Mouse (Mus musculus) layer of hippocampus, adult 9-11 months (tissue): ENCODE measurements around the gene Prkaa2.
"Not testable (repeated sequence)": the region's sequence is repeated elsewhere in the genome, so short reads cannot be mapped to it uniquely, and the experiment has no call there.

Experiments
- DNase-seq: peaks from one replicate; pipeline ENCODE4 v3.0.0; 2022

Prkaa2 gene

GRCm38 (mm10) chr4:105015496-105015895 lies 94.2 kb downstream of the Prkaa2 start:
- no peak for DNase-seq

GRCm38 (mm10) chr4:105013718-105014117 lies 96.0 kb downstream of the Prkaa2 start:
- no peak for DNase-seq

DNA sequence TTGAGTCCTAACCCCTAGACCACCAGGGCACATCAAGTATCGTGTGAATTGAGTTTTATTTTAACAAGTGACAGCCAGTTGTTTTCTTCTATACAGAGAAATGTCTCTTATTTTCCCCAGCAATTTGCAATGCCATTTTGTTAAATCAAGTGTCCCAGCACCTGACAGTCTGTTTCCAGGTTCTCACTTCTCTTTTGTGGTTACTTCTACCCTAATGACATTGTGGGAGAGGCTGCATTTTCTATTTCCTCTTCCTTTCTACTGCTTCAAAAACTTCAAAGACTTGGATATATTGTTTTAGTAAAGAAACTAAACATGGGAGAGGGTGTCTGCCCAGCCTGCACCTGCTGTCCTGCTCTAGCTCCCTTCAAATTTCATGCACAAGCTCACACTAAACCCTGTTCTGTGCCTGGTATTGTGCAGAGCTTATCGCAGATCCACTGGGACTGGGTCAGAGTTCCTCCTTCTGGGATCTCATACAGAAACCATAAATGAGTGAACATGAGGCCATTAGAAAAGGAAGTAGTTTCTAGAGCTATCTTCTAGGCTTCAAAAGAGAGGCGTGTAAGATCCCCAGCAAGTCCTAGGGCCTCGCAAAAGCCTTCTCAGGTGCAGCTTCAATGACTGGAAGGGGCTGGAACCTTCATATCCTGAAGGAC lies 102.2 kb downstream of the Prkaa2 start:
- no peak for DNase-seq

DNA sequence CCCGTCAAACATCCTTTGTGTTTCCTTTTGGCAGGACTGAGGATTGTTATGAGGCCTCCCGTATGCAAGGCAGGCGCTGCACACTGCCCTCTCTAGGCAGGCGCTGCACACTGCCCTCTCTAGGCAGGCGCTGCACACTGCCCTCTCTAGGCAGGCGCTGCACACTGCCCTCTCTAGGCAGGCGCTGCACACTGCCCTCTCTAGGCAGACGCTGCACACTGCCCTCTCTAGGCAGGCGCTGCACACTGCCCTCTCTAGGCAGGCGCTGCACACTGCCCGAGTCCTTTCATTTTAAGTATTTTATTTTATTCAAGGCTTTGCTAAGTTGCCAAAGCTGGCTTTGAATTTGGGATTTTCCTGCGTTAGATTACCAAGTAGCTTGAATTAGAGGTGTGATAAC lies 105.0 kb downstream of the Prkaa2 start:
- DNase-seq: not testable (repeated sequence)

- DNase-seq: no peak
These were observed 105.6 kb downstream of the Prkaa2 start for GRCm38 (mm10) chr4:105004135-105004534.

DNA sequence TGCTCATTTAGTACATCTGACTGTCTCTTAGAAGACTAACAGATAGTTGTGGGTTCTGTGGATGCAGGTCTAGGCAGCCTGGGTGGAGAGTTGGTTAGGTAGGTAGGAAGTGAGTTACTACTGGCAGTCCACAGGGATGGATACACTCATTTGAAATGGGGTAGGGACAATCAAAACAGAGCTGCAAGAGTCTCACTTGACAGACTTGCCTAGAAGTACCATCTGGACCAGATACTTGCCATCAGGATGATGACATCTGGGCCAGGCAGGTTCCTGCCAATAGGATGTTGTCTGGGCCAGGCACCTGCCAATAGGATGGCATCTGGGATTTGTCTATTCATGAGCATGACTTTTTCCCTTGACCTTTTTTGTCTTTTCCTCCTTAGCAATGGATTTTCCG lies 108.0 kb downstream of the Prkaa2 start:
- no peak for DNase-seq

DNA sequence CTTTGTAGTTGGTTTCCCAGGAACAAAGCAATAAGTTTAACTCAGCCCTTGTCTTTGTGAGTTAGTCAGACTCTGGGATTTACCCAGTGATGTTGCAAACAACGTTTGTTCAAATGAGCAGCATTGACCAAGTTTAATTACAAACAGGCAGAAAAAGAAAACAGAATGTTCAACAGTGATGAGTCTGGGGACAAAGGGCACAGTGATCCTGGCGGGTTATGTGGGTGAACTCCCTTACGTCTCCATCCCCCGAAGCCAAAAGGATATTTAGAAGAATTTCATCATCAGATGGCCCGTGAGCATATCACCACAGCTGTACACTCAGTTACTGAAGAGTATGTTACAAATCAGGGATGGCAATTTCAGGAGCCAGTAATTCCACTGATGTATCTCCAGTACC lies 110.0 kb downstream of the Prkaa2 start:
- no peak for DNase-seq

GRCm38 (mm10) chr4:104993140-104993874 lies 116.4 kb downstream of the Prkaa2 start:
- DNase-seq: no peak

DNA sequence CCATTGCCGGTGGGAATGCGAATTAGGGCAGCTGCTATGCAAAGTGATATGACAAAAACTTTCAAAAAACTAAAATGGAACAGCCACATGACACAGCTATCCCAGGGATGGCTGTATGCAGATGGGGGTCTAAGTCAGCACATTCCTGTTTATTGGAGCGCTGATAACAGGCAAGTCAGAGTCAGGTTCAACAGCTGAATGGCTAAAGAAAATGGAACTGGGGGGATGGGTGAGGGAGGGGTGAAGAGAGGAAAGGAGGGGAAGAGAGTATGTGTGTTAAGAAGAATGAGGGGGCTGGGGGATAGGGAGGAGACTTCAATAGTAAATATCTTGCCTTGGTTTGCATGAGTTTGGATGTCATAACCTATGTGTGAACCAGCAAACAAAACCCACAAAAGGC lies 117.4 kb downstream of the Prkaa2 start:
- no peak for DNase-seq

- DNase-seq: no peak
These were observed 119.0 kb downstream of the Prkaa2 start for GRCm38 (mm10) chr4:104990686-104991085.

- DNase-seq: peak; percentile 58
These were observed 119.7 kb downstream of the Prkaa2 start for GRCm38 (mm10) chr4:104990016-104990415.

GRCm38 (mm10) chr4:104988709-104989108 lies 121.0 kb downstream of the Prkaa2 start:
- no peak for DNase-seq

DNA sequence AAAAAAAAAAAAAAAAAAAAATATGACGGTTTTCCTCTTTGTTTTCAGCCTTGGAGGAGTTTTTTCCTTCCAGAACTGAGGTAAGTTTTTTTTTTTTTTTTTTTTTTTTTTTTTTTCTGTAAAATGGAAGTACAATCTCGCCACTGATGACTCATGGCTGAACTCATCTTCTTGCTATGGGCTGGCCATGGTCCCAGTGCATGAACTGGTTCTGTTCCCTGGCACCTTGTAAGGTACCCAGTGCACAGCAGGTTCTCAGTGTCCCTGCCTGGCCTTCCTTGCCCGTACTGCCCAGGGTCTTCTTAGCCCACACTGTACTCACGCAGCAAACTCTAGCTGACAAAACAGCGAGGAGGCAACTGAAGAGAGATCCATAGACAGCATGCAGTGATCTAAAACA lies 121.6 kb downstream of the Prkaa2 start:
- DNase-seq: no peak

GRCm38 (mm10) chr4:104987631-104988030 lies 122.1 kb downstream of the Prkaa2 start:
- no peak for DNase-seq

- DNase-seq: no peak
These were observed 123.6 kb downstream of the Prkaa2 start for GRCm38 (mm10) chr4:104985960-104986632.
